Mouse (Mus musculus) megakaryocyte, embryonic 14.5 days (primary cell): ENCODE data around the gene Tmem95. TPM values are rescaled to one million over a fixed set of nuclear protein-coding genes. Genes with fewer than 3 reads are reported as not detected.

Experiments used
- H3K27me3 ChIP-seq: replicated peaks from 2 replicates; pipeline ENCODE3; 2012; ENCODE audit warnings: inconsistent platforms
- H3K36me3 ChIP-seq: replicated peaks from 2 replicates; pipeline ENCODE3; 2012; ENCODE audit warnings: low read length, inconsistent platforms, mixed read lengths
- H3K4me1 ChIP-seq: 2 replicates; pipeline ENCODE4 v1.6.1; 2012; ENCODE audit warnings: inconsistent platforms
- H3K4me3 ChIP-seq: replicated peaks from 2 replicates; pipeline ENCODE3; 2012; ENCODE audit warnings: moderate library complexity, mild to moderate bottlenecking, inconsistent platforms
- H3K9me3 ChIP-seq: 2 replicates; pipeline ENCODE4 v1.6.1; 2012; ENCODE audit warnings: inconsistent platforms
- FLI1 ChIP-seq: IDR thresholded peaks from 2 replicates; pipeline ENCODE4 v1.6.1; 2012; ENCODE audit warnings: low read length, inconsistent platforms, mixed read lengths
- GATA1 ChIP-seq: IDR thresholded peaks from 3 replicates; pipeline ENCODE4 v1.6.1; 2012; ENCODE audit warnings: mixed read lengths, low read length, inconsistent platforms, borderline replicate concordance
- polyA plus RNA-seq: library from polyadenylated mRNA; stranded (reverse); fragments of >175 nt; gene quantifications from 2 replicates; pipeline ENCODE4 v1.2.3, GENCODE M21; 2012; ENCODE audit warnings: low replicate concordance; ENCODE audit not compliant: insufficient read depth

The Tmem95 gene
- polyA plus RNA-seq, 1 experiment, result not detected

GRCm38 (mm10) chr11:69846738-69847688 is 30.8 kb downstream of the Tmem95 start:
- H3K9me3 ChIP-seq, result no peaks in the 10 kb centered on the region
- peaks cover 78% of the 10 kb centered on the region for H3K4me1 ChIP-seq
- H3K36me3 ChIP-seq, result peaks cover 48% of the 10 kb centered on the region
- peak overlapping the region; percentile 97 for H3K4me3 ChIP-seq
- TF ChIP-seq FLI1, result no peak
- TF ChIP-seq GATA1, result no peak
- H3K27me3 ChIP-seq, result no peaks in the 10 kb centered on the region

- TF ChIP-seq GATA1 (no peak), FLI1 (no peak)
- no peaks in the 10 kb centered on the region for H3K9me3 ChIP-seq
- peak within 1 kb of the TSS; percentile 97 for H3K4me3 ChIP-seq
- no peaks in the 10 kb centered on the region for H3K27me3 ChIP-seq
- peaks cover 74% of the 10 kb centered on the region for H3K4me1 ChIP-seq
- peaks cover 40% of the 10 kb centered on the region for H3K36me3 ChIP-seq
Observed at GRCm38 (mm10) chr11:69846198-69846680, 31.6 kb downstream of the Tmem95 start, which contains the start of gene Plscr3. TSS of gene Plscr3 (plus strand) at chr11:69846376.

GRCm38 (mm10) chr11:69838714-69839104 is 39.1 kb downstream of the Tmem95 start:
- Histone ChIP-seq H3K4me1 (peaks cover 62% of the 10 kb centered on the region), H3K36me3 (peaks cover 8% of the 10 kb centered on the region), H3K4me3 (peak overlapping the region; percentile 93), H3K27me3 (peaks cover 34% of the 10 kb centered on the region), H3K9me3 (no peaks in the 10 kb centered on the region)
- TF ChIP-seq FLI1 (no peak), GATA1 (no peak)

GRCm38 (mm10) chr11:69837952-69838713 is 39.7 kb downstream of the Tmem95 start, which contains the start of gene Tmem256:
TSS of gene Tmem256 (plus strand) at chr11:69838514.
- Histone ChIP-seq H3K36me3 (peaks cover 11% of the 10 kb centered on the region), H3K9me3 (no peaks in the 10 kb centered on the region), H3K27me3 (peaks cover 39% of the 10 kb centered on the region), H3K4me1 (peaks cover 60% of the 10 kb centered on the region), H3K4me3 (peak within 1 kb of the TSS; percentile 93)
- TF ChIP-seq FLI1, result no peak
- TF ChIP-seq GATA1, result no peak

- TF ChIP-seq GATA1 (no peak), FLI1 (no peak)
- Histone ChIP-seq H3K4me3 (peak within 1 kb of the TSS; percentile 93), H3K4me1 (peaks cover 54% of the 10 kb centered on the region), H3K27me3 (peaks cover 45% of the 10 kb centered on the region), H3K9me3 (no peaks in the 10 kb centered on the region), H3K36me3 (peaks cover 11% of the 10 kb centered on the region)
Observed at GRCm38 (mm10) chr11:69837604-69837951, 40.2 kb downstream of the Tmem95 start, which contains the start of gene Nlgn2. TSS of gene Nlgn2 (minus strand) at chr11:69837784.

GRCm38 (mm10) chr11:69836703-69837576 is 40.9 kb downstream of the Tmem95 start:
- Histone ChIP-seq H3K4me3 (peak overlapping the region; percentile 93), H3K36me3 (peaks cover 11% of the 10 kb centered on the region), H3K4me1 (peaks cover 48% of the 10 kb centered on the region), H3K27me3 (peaks cover 51% of the 10 kb centered on the region), H3K9me3 (no peaks in the 10 kb centered on the region)
- no peak for TF ChIP-seq FLI1
- TF ChIP-seq GATA1, result no peak

- H3K36me3 ChIP-seq, result peaks cover 11% of the 10 kb centered on the region
- peaks cover 48% of the 10 kb centered on the region for H3K4me1 ChIP-seq
- TF ChIP-seq GATA1 (no peak), FLI1 (no peak)
Observed at GRCm38 (mm10) chr11:69835966-69836335, 41.9 kb downstream of the Tmem95 start.

GRCm38 (mm10) chr11:69835326-69835965 is 42.4 kb downstream of the Tmem95 start:
- Histone ChIP-seq H3K27me3 (peaks cover 60% of the 10 kb centered on the region), H3K4me3 (no peak overlapping the region), H3K9me3 (no peaks in the 10 kb centered on the region), H3K4me1 (peaks cover 48% of the 10 kb centered on the region), H3K36me3 (peaks cover 10% of the 10 kb centered on the region)
- TF ChIP-seq FLI1, result no peak
- TF ChIP-seq GATA1, result no peak

More at GRCm38 (mm10) chr11:69835966-69836335, 41.9 kb downstream of the Tmem95 start:
- H3K27me3 ChIP-seq, result peaks cover 58% of the 10 kb centered on the region
- H3K4me3 ChIP-seq, result no peak overlapping the region
- no peaks in the 10 kb centered on the region for H3K9me3 ChIP-seq
